Mouse (Mus musculus): ENCODE data around the gene Rtl8c. TPM values are rescaled to one million over a fixed set of nuclear protein-coding genes. Genes with fewer than 3 reads are reported as not detected.

The Rtl8c gene
- 1 to 10 TPM; 1.4 to 1.7 TPM for total RNA-seq (2023)

GRCm38 (mm10) chrX:53607242-53608121 is at the start of gene Rtl8c:
Gene Rtl8c (plus strand): TSS chrX:53608032.

DNA sequence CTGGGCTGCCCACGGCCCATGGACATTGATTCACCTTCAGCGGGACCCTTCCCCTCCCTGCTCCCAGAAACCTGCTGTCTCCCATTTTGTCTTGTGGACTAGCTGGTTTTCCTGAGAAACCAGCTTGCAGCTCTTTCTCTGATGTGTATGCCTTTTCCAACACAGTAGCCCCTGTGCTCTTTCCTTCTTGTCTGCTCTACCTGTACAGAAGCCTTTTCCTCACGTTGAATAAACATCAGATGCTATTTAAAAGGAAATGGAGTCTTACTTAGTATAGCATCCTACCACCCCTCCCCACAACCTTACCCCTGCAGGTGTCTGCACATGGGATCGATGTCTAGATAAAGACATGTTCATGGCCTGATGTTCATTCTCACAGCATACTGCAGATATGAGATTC is 1.0 kb downstream of the Rtl8c start, which contains the start of gene Gm14597:
TSS of gene Gm14597 (minus strand) at position 101 of the 400 bp plus-strand sequence.

DNA sequence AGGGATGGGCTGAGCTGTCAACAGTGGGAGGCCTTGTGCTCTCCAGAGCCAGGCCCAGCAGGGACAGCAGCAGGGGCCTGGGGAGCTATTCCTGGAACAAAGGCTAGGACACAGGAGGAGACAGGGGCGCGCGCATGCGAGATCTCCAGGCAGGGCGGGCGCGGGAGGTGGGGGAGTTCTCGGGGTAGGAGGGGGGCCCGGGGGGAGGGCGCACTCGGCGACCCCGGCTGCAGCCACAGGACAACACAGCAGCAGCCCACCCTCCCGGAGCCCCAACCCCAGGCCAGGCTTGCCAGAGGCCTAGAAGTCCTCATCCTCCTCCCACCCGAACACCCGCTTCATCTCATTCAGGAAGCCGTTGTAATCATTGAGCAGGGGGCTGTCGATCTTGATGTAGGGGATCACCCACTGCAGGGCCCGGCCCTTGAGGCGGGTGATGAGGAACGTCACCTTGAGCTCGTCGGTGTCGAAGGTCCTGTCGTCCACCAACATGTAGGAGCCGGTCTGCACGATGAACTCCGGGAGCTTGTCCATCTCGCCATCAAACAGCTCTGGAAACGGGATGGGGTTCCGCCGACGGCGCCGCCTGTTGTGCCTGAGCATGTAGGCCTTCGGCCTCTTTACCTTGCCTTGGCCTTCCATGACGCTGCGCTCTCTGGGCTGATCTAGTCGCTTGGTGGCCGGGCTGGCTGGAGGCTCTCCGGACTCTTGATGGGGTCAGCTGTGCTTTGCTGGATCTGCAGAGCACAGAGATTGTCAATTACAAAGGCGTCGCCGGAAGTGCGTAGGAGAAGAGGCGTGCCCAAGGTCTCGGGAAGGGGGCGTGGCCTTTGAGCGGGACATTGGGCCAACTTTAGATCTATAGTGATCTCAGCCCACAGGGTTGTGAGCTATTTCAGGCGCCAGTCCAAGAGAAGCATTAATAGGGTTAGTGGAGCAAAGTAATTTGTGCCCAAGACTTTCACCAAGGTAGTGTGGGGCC is 35.4 kb downstream of the Rtl8c start, which contains the start of gene Rtl8a:
TSS of gene Rtl8a (minus strand) at position 703 of the 982 bp plus-strand sequence.

Other genes with a start within 250 kb of the Rtl8c start
- gene Mospd1, start 237.5 kb upstream of the Rtl8c start, total RNA-seq (2023) = 10 to 100 TPM; 21.1 to 22.6 TPM
- gene Etd, start 173.1 kb upstream of the Rtl8c start, total RNA-seq (2023) = not detected
- gene Gm14597, start 947 bp downstream of the Rtl8c start, total RNA-seq (2023) = not detected
- 10 to 100 TPM in 1 of 2 experiments, 1 to 10 TPM in 1; 7.5 to 13.9 TPM for gene Rtl8a, start 35.6 kb downstream of the Rtl8c start, total RNA-seq (2023)
- 1 to 10 TPM; 7.0 to 9.0 TPM for gene Rtl8b, start 62.4 kb downstream of the Rtl8c start, total RNA-seq (2023)
- gene 4930502E18Rik, start 116.8 kb downstream of the Rtl8c start, total RNA-seq (2023) = not detected
- gene 1700013H16Rik, start 149.8 kb downstream of the Rtl8c start, total RNA-seq (2023) = not detected
- gene Zfp36l3, start 168.4 kb downstream of the Rtl8c start, total RNA-seq (2023) = not detected
- 1 to 10 TPM; 1.1 to 1.5 TPM for gene Xlr, start 189.7 kb downstream of the Rtl8c start, total RNA-seq (2023)

Measured in neutrophil, adult 83 days (primary cell).